Mouse (Mus musculus): ENCODE measurements around the gene Wars2. TPM values are rescaled to one million over a fixed set of nuclear protein-coding genes. Genes with fewer than 3 reads are reported as not detected.

The Wars2 gene
- polyA plus RNA-seq, 1 experiment from 2014 or later = 8.3 TPM

DNA sequence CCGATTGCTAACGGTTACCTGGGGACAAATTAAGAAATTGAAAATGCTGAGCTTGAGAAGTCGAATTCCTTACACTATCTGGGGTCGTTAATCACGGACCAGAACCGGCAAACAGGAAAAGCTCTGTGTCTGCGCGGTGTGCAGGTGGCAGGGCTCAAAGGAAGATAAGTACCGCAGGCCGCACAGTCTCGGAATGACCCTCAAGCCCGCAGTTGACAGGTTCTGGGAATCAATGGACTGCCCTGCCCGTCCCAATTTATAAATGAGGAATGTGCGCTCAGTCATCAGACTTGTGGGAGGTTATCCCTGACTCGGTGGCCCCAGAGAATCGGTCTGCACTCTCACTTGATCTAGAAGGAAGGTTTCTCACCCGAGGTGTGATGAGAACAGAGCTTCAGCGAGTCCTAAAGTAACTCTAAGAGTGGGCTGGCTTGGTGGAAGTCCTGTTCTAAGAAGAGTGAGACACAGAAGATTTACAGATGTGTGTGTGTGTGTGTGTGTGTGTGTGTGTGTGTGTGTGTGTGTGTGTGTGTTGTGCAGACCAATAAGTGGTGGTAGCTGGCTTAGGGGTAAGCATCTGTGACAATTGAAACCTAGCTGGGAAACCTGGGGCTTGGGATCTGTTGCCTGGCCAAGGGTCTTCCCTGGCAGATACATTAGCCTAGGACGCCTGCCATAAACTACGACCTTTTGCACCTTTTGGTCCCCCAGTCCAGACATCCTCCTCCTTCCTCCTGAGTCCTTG lies 98.6 kb downstream of the Wars2 start:
- H3K4me2 ChIP-seq = peak overlapping the region; percentile 78
- H3K9me3 ChIP-seq = no peaks in the 10 kb centered on the region
- H3K4me3 ChIP-seq (replicated peaks) = peak overlapping the region; percentile 52
- peaks cover 70% of the 10 kb centered on the region for H3K27me3 ChIP-seq
- H3K27ac ChIP-seq = peak overlapping the region; percentile 90
- no peaks in the 10 kb centered on the region for H3K36me3 ChIP-seq
- WGBS = 5% methylated on average over 20 of the region's 20 CpGs
- H3K4me1 ChIP-seq (replicated peaks) = peaks cover 65% of the 10 kb centered on the region
- H3K9ac ChIP-seq (replicated peaks) = peak overlapping the region; percentile 82
- ATAC-seq (ENCODE audit: insufficient number of reproducible peaks, insufficient read depth, low FRiP score, low TSS enrichment, low read depth) = peak; percentile 32

DNA sequence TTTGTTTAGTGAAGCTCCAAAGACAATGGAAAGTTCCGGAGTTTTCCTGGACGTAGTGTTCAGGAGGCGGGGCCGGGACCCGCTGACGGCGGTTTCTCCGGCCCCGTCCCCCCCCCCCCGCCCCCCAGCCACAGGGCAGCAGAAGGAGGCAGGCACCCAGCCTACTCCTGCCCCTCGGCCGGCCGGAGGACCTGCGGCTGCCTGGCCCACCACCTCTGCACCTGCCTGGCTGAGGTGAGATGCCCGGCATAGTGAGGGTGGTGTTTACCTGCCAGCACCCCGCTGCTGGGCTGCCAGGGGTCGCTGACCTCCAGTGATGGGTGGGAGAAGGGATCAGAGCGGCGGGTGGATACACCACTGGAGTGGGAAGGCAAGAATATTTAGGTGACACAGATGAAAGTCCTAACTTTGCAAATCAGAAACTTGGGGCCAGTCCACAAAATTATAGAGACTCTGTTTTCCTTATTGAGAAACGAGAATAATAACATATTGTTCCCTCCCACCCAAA lies 99.4 kb downstream of the Wars2 start, which contains the start of gene Tbx15:
Tbx15 (plus strand) TSS at position 169 of the 508 bp plus-strand sequence.
- peak within 1 kb of the TSS; percentile 90 for H3K27ac ChIP-seq
- H3K4me1 ChIP-seq (replicated peaks) = peaks cover 61% of the 10 kb centered on the region
- H3K9me3 ChIP-seq = no peaks in the 10 kb centered on the region
- under 1% methylated on average over 19 of the region's 20 CpGs for WGBS
- H3K27me3 ChIP-seq = peaks cover 77% of the 10 kb centered on the region
- H3K4me2 ChIP-seq = peak within 1 kb of the TSS; percentile 78
- peak; percentile 4; the same call in 1 of the 2 replicates for ATAC-seq (ENCODE audit: insufficient number of reproducible peaks, insufficient read depth, low FRiP score, low TSS enrichment, low read depth)
- peak within 1 kb of the TSS; percentile 52 for H3K4me3 ChIP-seq (replicated peaks)
- no peaks in the 10 kb centered on the region for H3K36me3 ChIP-seq
- peak within 1 kb of the TSS; percentile 82 for H3K9ac ChIP-seq (replicated peaks)

GRCm38 (mm10) chr3:99240811-99241738 lies 100.2 kb downstream of the Wars2 start:
- Histone ChIP-seq H3K36me3 (no peaks in the 10 kb centered on the region), H3K9ac (replicated peaks) (peak overlapping the region; percentile 82), H3K9me3 (no peaks in the 10 kb centered on the region), H3K27me3 (peaks cover 81% of the 10 kb centered on the region), H3K4me1 (replicated peaks) (peaks cover 61% of the 10 kb centered on the region), H3K27ac (peak overlapping the region; percentile 90), H3K4me2 (peak overlapping the region; percentile 78), H3K4me3 (replicated peaks) (peak overlapping the region; percentile 52)
- WGBS = under 1% methylated on average over 50 of the region's 50 CpGs
- ATAC-seq (ENCODE audit: insufficient number of reproducible peaks, insufficient read depth, low FRiP score, low TSS enrichment, low read depth) = no peak

DNA sequence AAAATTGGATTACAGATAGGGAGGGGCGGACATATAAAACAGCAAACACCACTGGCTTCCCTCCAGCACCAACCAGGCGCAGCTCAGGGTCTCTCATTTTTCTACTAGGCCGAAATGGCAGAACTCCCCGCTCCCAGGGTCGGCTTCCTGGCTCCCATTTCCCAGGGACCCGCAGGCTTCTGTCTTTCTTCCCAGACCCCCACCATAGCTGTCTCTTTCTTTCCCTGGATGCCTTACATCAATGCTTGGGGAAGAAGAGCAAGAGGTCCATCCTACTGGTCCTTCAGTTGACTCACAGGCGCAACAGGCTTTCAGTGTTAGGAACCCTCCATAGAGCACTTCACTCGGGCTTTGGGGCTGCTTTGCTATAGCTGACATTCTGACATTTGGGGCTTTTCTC lies 101.6 kb downstream of the Wars2 start:
- WGBS = 15% methylated on average over 8 of the region's 8 CpGs
- no peak for ATAC-seq (ENCODE audit: insufficient number of reproducible peaks, insufficient read depth, low FRiP score, low TSS enrichment, low read depth)
- Histone ChIP-seq H3K9me3 (no peaks in the 10 kb centered on the region), H3K4me1 (replicated peaks) (peaks cover 61% of the 10 kb centered on the region), H3K4me3 (replicated peaks) (peak overlapping the region; percentile 52), H3K36me3 (no peaks in the 10 kb centered on the region), H3K4me2 (peak overlapping the region; percentile 78), H3K27me3 (peaks cover 83% of the 10 kb centered on the region), H3K27ac (peak overlapping the region; percentile 90), H3K9ac (replicated peaks) (peak overlapping the region; percentile 31)

GRCm38 (mm10) chr3:99245341-99245740 lies 104.5 kb downstream of the Wars2 start:
- Histone ChIP-seq H3K4me3 (replicated peaks) (no peak overlapping the region), H3K4me1 (replicated peaks) (peaks cover 60% of the 10 kb centered on the region), H3K4me2 (no peak overlapping the region), H3K27me3 (peaks cover 60% of the 10 kb centered on the region), H3K27ac (no peak overlapping the region), H3K9me3 (no peaks in the 10 kb centered on the region), H3K9ac (replicated peaks) (no peak overlapping the region), H3K36me3 (no peaks in the 10 kb centered on the region)
- 18% methylated on average over 3 of the region's 3 CpGs for WGBS
- no peak for ATAC-seq (ENCODE audit: insufficient number of reproducible peaks, insufficient read depth, low FRiP score, low TSS enrichment, low read depth)

DNA sequence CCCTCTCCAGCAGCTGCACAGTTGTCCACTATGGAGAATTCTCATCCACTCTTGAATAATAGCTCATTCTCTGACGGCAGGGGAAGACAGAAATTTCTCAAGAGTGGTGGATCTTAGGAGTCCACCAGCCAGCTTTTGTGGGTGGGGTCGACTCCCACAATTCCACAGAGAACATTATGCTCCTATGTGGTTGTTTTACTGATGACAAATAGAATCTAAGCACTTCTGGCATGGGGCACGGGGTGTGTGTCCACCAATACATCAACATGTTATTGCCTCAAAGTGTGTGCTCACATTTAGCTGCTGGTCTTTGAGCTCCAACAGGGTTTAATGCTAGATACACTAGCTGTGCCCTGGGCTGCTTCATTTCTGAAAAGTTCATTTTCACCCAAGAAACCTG lies 105.8 kb downstream of the Wars2 start:
- Histone ChIP-seq H3K9ac (replicated peaks) (no peak overlapping the region), H3K27ac (no peak overlapping the region), H3K36me3 (no peaks in the 10 kb centered on the region), H3K4me1 (replicated peaks) (peaks cover 72% of the 10 kb centered on the region), H3K27me3 (peaks cover 65% of the 10 kb centered on the region), H3K9me3 (no peaks in the 10 kb centered on the region), H3K4me2 (no peak overlapping the region), H3K4me3 (replicated peaks) (no peak overlapping the region)
- no peak for ATAC-seq (ENCODE audit: insufficient number of reproducible peaks, insufficient read depth, low FRiP score, low TSS enrichment, low read depth)
- WGBS = 36% methylated on average over 3 of the region's 3 CpGs

DNA sequence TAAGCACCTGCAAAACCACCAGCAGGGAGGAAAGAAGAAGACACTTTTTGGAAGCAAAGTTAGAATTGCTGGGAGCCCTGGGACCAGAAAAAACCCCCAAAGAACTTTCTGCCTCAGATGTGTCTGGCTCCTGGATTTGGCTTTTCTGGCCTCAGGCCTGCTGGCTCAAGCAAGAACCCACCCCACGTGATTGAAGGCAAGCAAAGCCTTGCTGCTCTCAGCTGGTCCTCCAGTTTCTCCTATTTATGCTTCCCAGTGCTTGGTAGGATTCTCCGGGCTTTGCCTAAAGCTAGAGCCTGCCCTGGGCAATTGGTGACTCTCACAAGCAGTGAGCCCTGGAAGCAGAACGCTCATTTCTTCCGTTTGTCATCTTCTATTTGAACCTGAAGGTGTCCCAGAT lies 106.7 kb downstream of the Wars2 start:
- Histone ChIP-seq H3K4me2 (peak overlapping the region; percentile 66), H3K9ac (replicated peaks) (peak overlapping the region; percentile 46; the same call in 1 of the 2 replicates), H3K4me3 (replicated peaks) (no peak overlapping the region), H3K36me3 (no peaks in the 10 kb centered on the region), H3K9me3 (no peaks in the 10 kb centered on the region), H3K27me3 (peaks cover 61% of the 10 kb centered on the region), H3K4me1 (replicated peaks) (peaks cover 71% of the 10 kb centered on the region), H3K27ac (peak overlapping the region; percentile 100)
- 6% methylated on average over 4 of the region's 4 CpGs for WGBS
- no peak for ATAC-seq (ENCODE audit: insufficient number of reproducible peaks, insufficient read depth, low FRiP score, low TSS enrichment, low read depth)

DNA sequence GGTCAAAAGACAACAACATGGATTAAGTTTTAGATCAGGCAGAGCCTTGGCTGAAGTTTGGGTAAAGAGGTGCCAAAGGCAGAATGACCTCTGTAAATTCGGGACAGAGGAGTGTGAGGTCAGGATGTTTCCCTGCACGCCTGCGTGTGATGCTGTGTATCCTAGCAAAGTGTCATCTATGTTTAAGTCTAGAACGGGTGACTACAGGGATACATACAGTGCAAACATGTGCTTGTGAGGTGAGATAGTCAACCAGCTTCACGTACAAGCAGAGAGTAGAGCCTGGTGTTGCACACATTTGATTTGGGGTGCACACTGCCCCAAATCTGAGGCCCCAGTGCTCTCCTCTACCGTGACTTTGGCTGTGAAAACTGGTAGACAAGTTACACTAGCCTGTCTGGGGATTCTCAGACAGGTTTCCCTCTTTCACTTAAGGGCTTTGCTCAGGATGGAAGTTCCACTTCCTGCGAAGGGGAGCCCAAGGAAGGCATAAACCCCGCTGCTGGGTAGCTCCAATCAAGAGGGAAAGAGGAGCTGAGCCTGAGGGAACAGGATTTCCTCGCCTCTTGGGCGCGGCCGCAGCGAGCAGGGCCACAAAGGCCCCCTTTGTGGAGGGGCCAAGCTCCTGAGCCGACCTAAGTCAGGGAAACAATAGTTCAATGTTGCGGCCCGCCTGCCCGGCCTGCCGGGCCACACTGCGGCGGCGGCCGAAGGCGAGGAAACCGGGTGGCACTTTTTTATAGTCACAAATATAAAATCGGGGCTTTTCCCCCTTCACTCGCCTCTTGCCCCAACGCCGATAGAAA lies 107.3 kb downstream of the Wars2 start:
- Histone ChIP-seq H3K9ac (replicated peaks) (peak overlapping the region; percentile 46), H3K27me3 (peaks cover 57% of the 10 kb centered on the region), H3K27ac (peak overlapping the region; percentile 100), H3K4me3 (replicated peaks) (peak overlapping the region; percentile 24), H3K4me2 (peak overlapping the region; percentile 66), H3K9me3 (no peaks in the 10 kb centered on the region), H3K4me1 (replicated peaks) (peaks cover 65% of the 10 kb centered on the region), H3K36me3 (no peaks in the 10 kb centered on the region)
- WGBS = 2% methylated on average over 28 of the region's 28 CpGs
- ATAC-seq (ENCODE audit: insufficient number of reproducible peaks, insufficient read depth, low FRiP score, low TSS enrichment, low read depth) = peak; percentile 35

DNA sequence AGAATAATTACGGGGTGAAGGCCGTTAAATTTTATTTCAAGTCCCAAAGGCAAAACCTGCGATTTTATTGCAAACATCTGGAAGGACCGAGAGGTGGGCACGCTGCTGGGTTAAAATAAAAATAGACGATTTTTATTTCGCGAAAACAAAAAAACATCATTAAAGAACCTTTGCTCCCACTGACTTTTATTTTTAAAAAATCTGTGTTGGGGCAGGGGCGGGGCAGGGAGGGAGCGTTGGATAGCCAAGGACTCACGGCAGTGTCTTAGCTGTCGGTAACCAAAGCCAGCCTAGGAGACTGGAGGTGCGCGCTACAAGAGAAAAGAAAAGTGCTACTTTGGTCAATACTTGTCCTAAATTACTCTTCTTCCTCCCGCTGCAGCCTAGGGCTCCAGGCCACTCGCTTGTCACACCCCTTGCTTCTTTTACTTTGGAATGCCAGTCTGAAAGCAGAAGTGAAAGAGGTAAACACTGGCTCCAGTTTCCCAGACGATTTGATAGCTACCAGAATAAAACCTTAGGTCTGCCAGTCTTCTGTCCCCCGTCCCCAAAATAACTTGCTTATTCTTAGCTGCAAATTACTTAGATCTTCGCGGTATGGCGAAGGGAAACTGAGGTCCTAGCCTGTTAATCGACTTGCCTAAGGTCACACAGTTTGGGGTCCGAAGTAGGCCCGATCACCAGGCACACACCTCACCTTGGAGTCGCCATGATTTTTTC lies 108.1 kb downstream of the Wars2 start:
- no peaks in the 10 kb centered on the region for H3K9me3 ChIP-seq
- peaks cover 65% of the 10 kb centered on the region for H3K4me1 ChIP-seq (replicated peaks)
- H3K36me3 ChIP-seq = no peaks in the 10 kb centered on the region
- WGBS = under 1% methylated on average over 25 of the region's 25 CpGs
- H3K9ac ChIP-seq (replicated peaks) = peak overlapping the region; percentile 51; the same call in 1 of the 2 replicates
- ATAC-seq (ENCODE audit: insufficient number of reproducible peaks, insufficient read depth, low FRiP score, low TSS enrichment, low read depth) = no peak
- H3K27ac ChIP-seq = peak overlapping the region; percentile 100
- H3K4me3 ChIP-seq (replicated peaks) = peak overlapping the region; percentile 24
- peak overlapping the region; percentile 66 for H3K4me2 ChIP-seq
- H3K27me3 ChIP-seq = peaks cover 49% of the 10 kb centered on the region

DNA sequence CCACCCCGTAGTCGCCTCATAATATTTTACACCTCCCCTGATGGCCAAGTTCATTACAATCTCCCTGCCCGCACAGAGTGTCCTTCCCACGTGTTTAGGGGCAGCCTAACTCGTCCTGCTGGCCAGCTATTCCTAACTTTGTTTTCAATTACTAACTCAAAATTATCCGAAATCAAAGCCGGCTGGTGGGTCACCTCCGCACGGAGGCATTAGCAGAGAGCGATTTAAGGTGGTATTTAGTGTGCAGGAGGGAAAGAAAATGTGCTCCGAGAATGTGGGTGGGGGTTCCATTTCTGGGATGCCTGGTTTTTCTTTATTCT lies 108.6 kb downstream of the Wars2 start:
- under 1% methylated on average over 11 of the region's 11 CpGs for WGBS
- Histone ChIP-seq H3K4me1 (replicated peaks) (peaks cover 65% of the 10 kb centered on the region), H3K9ac (replicated peaks) (peak overlapping the region; percentile 51; the same call in 1 of the 2 replicates), H3K4me2 (peak overlapping the region; percentile 66), H3K4me3 (replicated peaks) (peak overlapping the region; percentile 24), H3K27ac (peak overlapping the region; percentile 100), H3K9me3 (no peaks in the 10 kb centered on the region), H3K36me3 (no peaks in the 10 kb centered on the region), H3K27me3 (peaks cover 44% of the 10 kb centered on the region)
- no peak for ATAC-seq (ENCODE audit: insufficient number of reproducible peaks, insufficient read depth, low FRiP score, low TSS enrichment, low read depth)
